Mouse (Mus musculus): Measurements from ENCODE around the gene Cdv3. TPM values are rescaled to one million over a fixed set of nuclear protein-coding genes. Genes with fewer than 3 reads are reported as not detected.
A peak's percentile ranks its signal among the peaks of the same experiment; 100 is the strongest.

The Cdv3 gene
- polyA plus RNA-seq, 1 experiment: 58.3 TPM

DNA sequence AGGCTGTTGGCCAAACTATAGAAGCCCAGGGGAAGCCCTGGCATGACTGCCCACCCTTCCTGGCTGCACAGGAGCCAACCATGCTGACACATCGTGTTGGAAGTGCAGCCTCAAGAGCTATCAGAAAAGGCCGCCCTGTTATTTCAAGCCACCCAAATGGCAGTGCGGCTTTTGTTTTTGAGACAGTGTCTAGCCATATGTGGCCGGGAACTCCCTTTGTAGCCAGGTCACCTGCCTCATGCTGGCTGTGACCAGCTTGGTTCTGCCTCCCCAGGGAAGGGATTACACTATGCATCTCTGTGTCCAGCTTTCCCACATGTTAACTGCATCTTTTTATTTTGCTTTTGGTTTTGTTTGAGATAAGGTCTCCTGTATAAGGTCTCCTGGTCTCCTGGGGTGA is 14.9 kb upstream of the Cdv3 start:
- DNase-seq: no peak
- no peaks in the 10 kb centered on the region for H3K27me3 ChIP-seq (ENCODE audit: control insufficient read depth, insufficient read depth, low read length)
- H3K4me1 ChIP-seq (ENCODE audit: control insufficient read depth, insufficient read depth, low read length): peaks cover 8% of the 10 kb centered on the region; the same call in 1 of the 2 replicates
- no peak overlapping the region for H3K27ac ChIP-seq (ENCODE audit: insufficient read depth, low read length)
- H3K4me3 ChIP-seq (replicated peaks; ENCODE audit: insufficient read depth, low read depth, low read length): no peak overlapping the region
- TF ChIP-seq POLR2A (IDR thresholded peaks at IDR 0.05; ENCODE audit: borderline replicate concordance, insufficient read depth, low read length) (no peak), CTCF (IDR thresholded peaks at IDR 0.05; ENCODE audit: borderline replicate concordance, insufficient read depth, low read depth, low read length) (no peak)
- 70% methylated on average over 4 of the region's 4 CpGs for WGBS

DNA sequence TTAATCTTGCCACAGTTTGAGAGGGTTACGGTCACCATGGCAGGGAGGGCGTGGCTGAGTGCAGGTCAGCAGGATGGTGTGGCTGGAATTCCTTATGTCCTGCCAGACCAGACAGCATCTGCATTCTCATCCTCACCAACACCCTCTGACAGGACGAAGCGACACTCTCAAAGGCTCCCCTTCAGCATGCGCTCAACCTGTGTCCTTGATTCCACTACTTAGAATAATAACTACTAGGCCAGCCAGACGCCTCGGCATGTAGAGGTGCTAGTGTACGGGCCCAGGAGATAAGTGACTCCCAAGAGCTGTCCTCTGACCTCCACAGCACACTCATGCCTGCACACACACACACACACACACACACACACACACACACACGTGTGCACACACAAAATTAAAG is 13.6 kb upstream of the Cdv3 start:
- Histone ChIP-seq H3K4me3 (replicated peaks; ENCODE audit: insufficient read depth, low read depth, low read length) (no peak overlapping the region), H3K27ac (ENCODE audit: insufficient read depth, low read length) (no peak overlapping the region), H3K27me3 (ENCODE audit: control insufficient read depth, insufficient read depth, low read length) (no peaks in the 10 kb centered on the region), H3K4me1 (ENCODE audit: control insufficient read depth, insufficient read depth, low read length) (peaks cover 8% of the 10 kb centered on the region; the same call in 1 of the 2 replicates)
- TF ChIP-seq POLR2A (IDR thresholded peaks at IDR 0.05; ENCODE audit: borderline replicate concordance, insufficient read depth, low read length): no peak
- TF ChIP-seq CTCF (IDR thresholded peaks at IDR 0.05; ENCODE audit: borderline replicate concordance, insufficient read depth, low read depth, low read length): no peak
- 91% methylated on average over 9 of the region's 9 CpGs for WGBS
- no peak for DNase-seq

- no peak overlapping the region for H3K4me3 ChIP-seq (replicated peaks; ENCODE audit: insufficient read depth, low read depth, low read length)
- WGBS: 47% methylated on average over 10 of the region's 10 CpGs
- peaks cover 8% of the 10 kb centered on the region; the same call in 1 of the 2 replicates for H3K4me1 ChIP-seq (ENCODE audit: control insufficient read depth, insufficient read depth, low read length)
- TF ChIP-seq POLR2A (IDR thresholded peaks at IDR 0.05; ENCODE audit: borderline replicate concordance, insufficient read depth, low read length): no peak
- TF ChIP-seq CTCF (IDR thresholded peaks at IDR 0.05; ENCODE audit: borderline replicate concordance, insufficient read depth, low read depth, low read length): no peak
- peak; percentile 18 to 22 for DNase-seq
- no peak overlapping the region for H3K27ac ChIP-seq (ENCODE audit: insufficient read depth, low read length)
- no peaks in the 10 kb centered on the region for H3K27me3 ChIP-seq (ENCODE audit: control insufficient read depth, insufficient read depth, low read length)
Observed at GRCm38 (mm10) chr9:103378686-103379085, 13.0 kb upstream of the Cdv3 start.

DNA sequence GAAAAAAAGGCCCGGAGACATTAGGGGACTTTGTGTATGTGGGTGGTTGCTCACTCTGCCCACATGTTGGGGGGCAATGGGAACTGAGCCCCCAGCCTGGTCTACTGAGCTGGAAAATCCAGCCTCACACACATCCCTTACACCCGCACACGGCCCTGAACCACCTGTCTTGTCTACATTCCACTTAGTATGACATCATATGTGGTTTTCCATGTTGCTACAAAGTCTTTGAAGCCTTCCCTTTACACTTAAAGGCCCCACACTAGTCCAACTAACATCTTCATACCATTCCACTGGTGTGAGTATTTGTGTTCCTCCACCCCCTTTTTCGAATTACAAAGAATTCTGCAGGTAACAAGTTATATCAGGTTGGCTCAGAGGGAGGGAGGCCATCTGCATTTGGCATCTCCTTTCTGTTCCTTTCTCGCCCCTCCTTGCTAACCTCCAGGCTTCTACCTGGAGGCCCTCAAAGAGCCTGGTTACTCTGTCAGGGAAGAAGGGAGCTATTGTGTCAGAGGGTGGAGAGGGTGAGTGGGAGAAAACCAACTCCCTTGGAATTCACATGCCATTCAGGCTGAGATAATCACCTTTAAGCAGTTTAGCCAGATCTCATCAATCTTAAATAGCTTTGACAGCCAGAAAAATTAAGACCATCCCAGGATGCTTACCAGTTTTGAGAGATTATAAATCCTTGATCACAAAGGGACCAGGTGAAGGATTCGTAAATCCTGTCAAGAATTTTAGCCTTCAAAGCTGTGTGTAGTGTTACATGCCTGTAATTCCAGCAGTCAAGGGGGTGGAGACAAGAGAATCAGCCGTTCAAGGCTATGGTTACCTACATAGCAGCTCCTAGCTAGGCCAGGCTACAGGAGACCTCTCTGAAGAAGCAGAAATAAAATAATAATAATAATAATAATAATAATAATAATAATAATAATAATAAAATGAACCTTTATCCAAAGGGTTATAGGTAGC is 11.0 kb upstream of the Cdv3 start:
- WGBS: 82% methylated on average over 7 of the region's 7 CpGs
- Histone ChIP-seq H3K4me3 (replicated peaks; ENCODE audit: insufficient read depth, low read depth, low read length) (no peak overlapping the region), H3K27ac (ENCODE audit: insufficient read depth, low read length) (no peak overlapping the region), H3K27me3 (ENCODE audit: control insufficient read depth, insufficient read depth, low read length) (no peaks in the 10 kb centered on the region), H3K4me1 (ENCODE audit: control insufficient read depth, insufficient read depth, low read length) (peaks cover 8% of the 10 kb centered on the region; the same call in 1 of the 2 replicates)
- TF ChIP-seq POLR2A (IDR thresholded peaks at IDR 0.05; ENCODE audit: borderline replicate concordance, insufficient read depth, low read length) (no peak), CTCF (IDR thresholded peaks at IDR 0.05; ENCODE audit: borderline replicate concordance, insufficient read depth, low read depth, low read length) (no peak)
- DNase-seq: no peak

- H3K4me1 ChIP-seq (ENCODE audit: control insufficient read depth, insufficient read depth, low read length): no peaks in the 10 kb centered on the region
- DNase-seq: no peak
- no peaks in the 10 kb centered on the region for H3K27me3 ChIP-seq (ENCODE audit: control insufficient read depth, insufficient read depth, low read length)
- 78% methylated on average over 5 of the region's 5 CpGs for WGBS
- no peak overlapping the region for H3K4me3 ChIP-seq (replicated peaks; ENCODE audit: insufficient read depth, low read depth, low read length)
- no peak overlapping the region for H3K27ac ChIP-seq (ENCODE audit: insufficient read depth, low read length)
- TF ChIP-seq CTCF (IDR thresholded peaks at IDR 0.05; ENCODE audit: borderline replicate concordance, insufficient read depth, low read depth, low read length): no peak
- no peak for TF ChIP-seq POLR2A (IDR thresholded peaks at IDR 0.05; ENCODE audit: borderline replicate concordance, insufficient read depth, low read length)
Observed at GRCm38 (mm10) chr9:103372271-103373010, 6.8 kb upstream of the Cdv3 start.

- no peak overlapping the region for H3K27ac ChIP-seq (ENCODE audit: insufficient read depth, low read length)
- 66% methylated on average over 4 of the region's 4 CpGs for WGBS
- H3K4me1 ChIP-seq (ENCODE audit: control insufficient read depth, insufficient read depth, low read length): no peaks in the 10 kb centered on the region
- TF ChIP-seq CTCF (IDR thresholded peaks at IDR 0.05; ENCODE audit: borderline replicate concordance, insufficient read depth, low read depth, low read length) (no peak), POLR2A (IDR thresholded peaks at IDR 0.05; ENCODE audit: borderline replicate concordance, insufficient read depth, low read length) (no peak)
- no peak for DNase-seq
- H3K4me3 ChIP-seq (replicated peaks; ENCODE audit: insufficient read depth, low read depth, low read length): no peak overlapping the region
- H3K27me3 ChIP-seq (ENCODE audit: control insufficient read depth, insufficient read depth, low read length): no peaks in the 10 kb centered on the region
Observed at GRCm38 (mm10) chr9:103369951-103370350, 4.3 kb upstream of the Cdv3 start.

GRCm38 (mm10) chr9:103366356-103366755 is 716 bp upstream of the Cdv3 start:
- Histone ChIP-seq H3K4me1 (ENCODE audit: control insufficient read depth, insufficient read depth, low read length) (peaks cover 5% of the 10 kb centered on the region), H3K4me3 (replicated peaks; ENCODE audit: insufficient read depth, low read depth, low read length) (peak overlapping the region; percentile 45), H3K27ac (ENCODE audit: insufficient read depth, low read length) (no peak overlapping the region; the same call in 1 of the 2 replicates), H3K27me3 (ENCODE audit: control insufficient read depth, insufficient read depth, low read length) (no peaks in the 10 kb centered on the region)
- DNase-seq: no peak
- 72% methylated on average over 9 of the region's 9 CpGs for WGBS
- TF ChIP-seq CTCF (IDR thresholded peaks at IDR 0.05; ENCODE audit: borderline replicate concordance, insufficient read depth, low read depth, low read length) (no peak), POLR2A (IDR thresholded peaks at IDR 0.05; ENCODE audit: borderline replicate concordance, insufficient read depth, low read length) (no peak)

All from cerebellum, adult 2 months (tissue).